In the genomic region with DNA sequence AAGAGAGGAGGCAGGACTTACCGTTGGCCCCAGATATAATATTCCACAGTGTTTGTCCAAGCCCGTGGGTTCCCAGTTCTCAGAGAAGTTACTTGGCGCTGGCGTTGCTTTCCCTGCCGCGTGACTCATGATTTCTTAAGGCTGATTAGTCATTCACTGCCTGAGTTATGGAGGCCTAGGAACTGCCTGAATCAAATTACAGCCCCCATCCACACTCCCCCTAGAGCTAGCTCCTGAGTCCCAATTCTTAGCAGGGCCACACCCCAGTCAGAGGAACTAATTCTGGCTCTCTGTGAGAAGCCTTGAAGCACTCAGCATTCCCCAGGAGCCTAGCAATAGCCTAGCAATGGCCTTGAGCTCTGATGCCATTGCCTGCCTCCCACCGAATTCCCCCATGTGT, we compare ENCODE assay signal across 9 mouse cellular contexts. TPM values are rescaled to one million over a fixed set of nuclear protein-coding genes. Genes with fewer than 3 reads are reported as not detected.
DNase-seq lines count a peak whose midpoint lies in the region; ATAC-seq and TF ChIP-seq lines count a peak whose summit lies in the region.
"Had no signal": no experiment of that assay in that cellular context is flagged by ENCODE, and none has a peak within 500 bp of the region (broad histone marks: within the 10 kb centered on the region; RNA-seq: fewer than 3 reads in every experiment).

No protein-coding gene starts in this region.

- TF ChIP-seq CTCF in forebrain, postnatal 0 days (IDR thresholded peaks at IDR 0.05; ENCODE audit: low read depth): no peak

- intact Hi-C loops in heart, postnatal 36 days (cut with DNase I): loop anchor here (2.0 kb wide), 1 partner anchor 13 kb away; a partner anchor contains a TSS

- H3K4me1 ChIP-seq in forebrain, postnatal 0 days (ENCODE audit: insufficient read depth): peaks cover 12% of the 10 kb centered on the region; the same call in 1 of the 2 replicates
- H3K4me1 ChIP-seq in forebrain, embryonic 14.5 days (ENCODE audit: control insufficient read depth, insufficient read depth, low read length): peaks cover 13% of the 10 kb centered on the region; the same call in 1 of the 2 replicates
- H3K4me1 ChIP-seq in limb, embryonic 10.5 days: peaks cover 32% of the 10 kb centered on the region

- no peaks in the 10 kb centered on the region for H3K9me3 ChIP-seq in forebrain, postnatal 0 days (ENCODE audit: low read length)
- H3K9me3 ChIP-seq in forebrain, embryonic 14.5 days (replicated peaks; ENCODE audit: control insufficient read depth, low read length): no peaks in the 10 kb centered on the region
- no peaks in the 10 kb centered on the region for H3K9me3 ChIP-seq in limb, embryonic 10.5 days (replicated peaks)

- peak; percentile 16; the same call in 1 of the 2 replicates for ATAC-seq in forebrain, postnatal 0 days
- no peak for ATAC-seq in forebrain, embryonic 14.5 days
- ATAC-seq in frontal cortex, adult (ENCODE audit: low TSS enrichment): peak; percentile 82

- H3K4me2 ChIP-seq in forebrain, postnatal 0 days (ENCODE audit: low read depth): no peak overlapping the region
- no peak overlapping the region for H3K4me2 ChIP-seq in forebrain, embryonic 14.5 days (ENCODE audit: low read length)

- no peaks in the 10 kb centered on the region for H3K27me3 ChIP-seq in forebrain, postnatal 0 days (ENCODE audit: insufficient read depth, low read length)
- H3K27me3 ChIP-seq in forebrain, embryonic 14.5 days (replicated peaks; ENCODE audit: control insufficient read depth, insufficient read depth, low read length): no peaks in the 10 kb centered on the region
- no peaks in the 10 kb centered on the region for H3K27me3 ChIP-seq in limb, embryonic 10.5 days (ENCODE audit: low read depth, poor library complexity, severe bottlenecking)
- H3K27me3 ChIP-seq: CH12.LX had no signal

- DNase-seq in forebrain, postnatal 0 days: peak; percentile 20
- no peak for DNase-seq in forebrain, embryonic 14.5 days (ENCODE audit: low spot score)
- DNase-seq in Muller cell, postnatal 12 days (ENCODE audit: inconsistent ontology term): peak; percentile 88
- peak; percentile 62 to 68 for DNase-seq in heart, postnatal 36 days
- no peak for DNase-seq in limb, embryonic 10.5 days (ENCODE audit: low spot score)
- peak; percentile 80 for DNase-seq in right cerebral cortex, adult 2 months (ENCODE audit: low spot score in 2 of 2)
- DNase-seq in B cell, adult 2 months: no peak

- no peak overlapping the region for H3K4me3 ChIP-seq in forebrain, postnatal 0 days (ENCODE audit: low read depth, low read length)
- no peak overlapping the region for H3K4me3 ChIP-seq in forebrain, embryonic 14.5 days (ENCODE audit: low read depth, low read length)
- no peak overlapping the region for H3K4me3 ChIP-seq in limb, embryonic 10.5 days

- WGBS in forebrain, postnatal 0 days: 47% methylated on average over 7 of the region's 7 CpGs
- 56% methylated on average over 7 of the region's 7 CpGs for WGBS in forebrain, embryonic 14.5 days
- 55% methylated on average over 7 of the region's 7 CpGs for WGBS in limb, embryonic 10.5 days

- no peak overlapping the region for H3K27ac ChIP-seq in forebrain, postnatal 0 days (ENCODE audit: low read depth, low read length)
- H3K27ac ChIP-seq in forebrain, embryonic 14.5 days (ENCODE audit: low read depth, low read length): no peak overlapping the region
- 0 out of 2 replicates have a peak overlapping the region, but pooled peaks have one; percentile 26 for H3K27ac ChIP-seq in limb, embryonic 10.5 days

- H3K36me3 ChIP-seq in forebrain, postnatal 0 days (ENCODE audit: insufficient read depth): no peaks in the 10 kb centered on the region
- H3K36me3 ChIP-seq in forebrain, embryonic 14.5 days (ENCODE audit: control insufficient read depth, insufficient read depth, low read length): no peaks in the 10 kb centered on the region
- peaks cover 12% of the 10 kb centered on the region for H3K36me3 ChIP-seq in limb, embryonic 10.5 days

- H3K9ac ChIP-seq in forebrain, postnatal 0 days: no peak overlapping the region
- no peak overlapping the region for H3K9ac ChIP-seq in forebrain, embryonic 14.5 days (ENCODE audit: low read length)

RNA-seq across cellular contexts. Expression of a gene that starts 13.6 kb away (rescaled TPM):
- total RNA-seq in forebrain, postnatal 0 days (2014; rRNA removed): 21.0 and 32.6 TPM in 2 replicates
- polyA plus RNA-seq in forebrain, postnatal 0 days (2015; fragmentation: Nextera tagmentation; extraction: Ambion mirVana): 11.1 and 17.2 TPM in 2 replicates
- polyA plus RNA-seq in forebrain, embryonic 14.5 days (2014; fragmentation: Nextera tagmentation; extraction: Ambion mirVana): 14.6 and 20.1 TPM in 2 replicates
- 10 to 100 TPM; 20.6 to 23.0 TPM for total RNA-seq in heart, postnatal 36 days (2021)
- polyA plus RNA-seq in limb, embryonic 10.5 days (2016; fragmentation: Nextera tagmentation; extraction: Ambion mirVana): 33.5 and 44.6 TPM in 2 replicates

Comparison
In these comparisons a context has a peak if more than half of its experiments do, and no peak if none do; other contexts are left out.
1. DNase-seq: peak in forebrain, postnatal 0 days (single experiment), Muller cell, postnatal 12 days (single experiment), heart, postnatal 36 days (2 of 2) and right cerebral cortex, adult 2 months (2 of 2); none in forebrain, embryonic 14.5 days (single experiment), limb, embryonic 10.5 days (single experiment) and B cell, adult 2 months (0 of 2).